Mouse (Mus musculus) left cerebral cortex, postnatal 4 days (tissue): ENCODE data around the gene Zfp385a. TPM values are rescaled to one million over a fixed set of nuclear protein-coding genes. Genes with fewer than 3 reads are reported as not detected.

Source experiments
- DNase-seq: peaks from one replicate; pipeline ENCODE4 v3.0.0-alpha.2; 2022
- intact Hi-C: fragments of 180-260 bp; cut with DNase I; formaldehyde crosslinking; loops from one replicate; pipeline ENCODE4 v1.15.1; 2025
- total RNA-seq, 2 experiments: library from RNA; stranded (reverse); gene quantifications; 2 replicates each; pipeline ENCODE4 v1.2.3; 2021

Zfp385a gene
- total RNA-seq, 2 experiments from 2014 or later: 47.8 to 52.7 TPM

- intact Hi-C loops: no loop called here
- no peak for DNase-seq
Observed at GRCm38 (mm10) chr15:103339166-103339960, 530 bp downstream of the Zfp385a start.

GRCm38 (mm10) chr15:103338829-103339165 is 1.1 kb downstream of the Zfp385a start:
- no peak for DNase-seq
- intact Hi-C loops: no loop called here

- intact Hi-C loops: no loop called here
- DNase-seq: no peak
Observed at GRCm38 (mm10) chr15:103336996-103337667, 2.8 kb downstream of the Zfp385a start.

GRCm38 (mm10) chr15:103335488-103336235 is 4.2 kb downstream of the Zfp385a start:
- DNase-seq: no peak
- intact Hi-C loops: no loop called here

- intact Hi-C loops: no loop called here
- no peak for DNase-seq
Observed at GRCm38 (mm10) chr15:103335040-103335439, 4.9 kb downstream of the Zfp385a start.

GRCm38 (mm10) chr15:103334194-103334593 is 5.7 kb downstream of the Zfp385a start:
- DNase-seq: no peak
- intact Hi-C loops: no loop called here

- intact Hi-C loops: no loop called here
- no peak for DNase-seq
Observed at GRCm38 (mm10) chr15:103333738-103334137, 6.2 kb downstream of the Zfp385a start.

GRCm38 (mm10) chr15:103333081-103333615 is 6.7 kb downstream of the Zfp385a start:
- no peak for DNase-seq
- intact Hi-C loops: no loop called here

- DNase-seq: peak; percentile 95
- intact Hi-C loops: no loop called here
Observed at GRCm38 (mm10) chr15:103323455-103324247, 16.2 kb downstream of the Zfp385a start.

GRCm38 (mm10) chr15:103323070-103323454 is 16.8 kb downstream of the Zfp385a start:
- intact Hi-C loops: no loop called here
- peak; percentile 77 for DNase-seq

- intact Hi-C loops: no loop called here
Observed at GRCm38 (mm10) chr15:103322396-103322795, 17.5 kb downstream of the Zfp385a start.

GRCm38 (mm10) chr15:103321076-103321475 is 18.8 kb downstream of the Zfp385a start:
- intact Hi-C loops: no loop called here
- peak; percentile 56 for DNase-seq

More at GRCm38 (mm10) chr15:103322396-103322795, 17.5 kb downstream of the Zfp385a start:
- DNase-seq: no peak

- intact Hi-C loops: no loop called here
- no peak for DNase-seq
Observed at GRCm38 (mm10) chr15:103318201-103318816, 21.6 kb downstream of the Zfp385a start.

GRCm38 (mm10) chr15:103317731-103318130 is 22.2 kb downstream of the Zfp385a start:
- intact Hi-C loops: no loop called here

GRCm38 (mm10) chr15:103317120-103317519 is 22.8 kb downstream of the Zfp385a start:
- no peak for DNase-seq
- intact Hi-C loops: no loop called here

More at GRCm38 (mm10) chr15:103317731-103318130, 22.2 kb downstream of the Zfp385a start:
- no peak for DNase-seq

GRCm38 (mm10) chr15:103315979-103316776 is 23.7 kb downstream of the Zfp385a start:
- DNase-seq: peak; percentile 10
- intact Hi-C loops: no loop called here

- intact Hi-C loops: no loop called here
- peak; percentile 84 for DNase-seq
Observed at GRCm38 (mm10) chr15:103315011-103315502, 24.8 kb downstream of the Zfp385a start.

- DNase-seq: no peak
- intact Hi-C loops: no loop called here
Observed at GRCm38 (mm10) chr15:103314181-103314580, 25.7 kb downstream of the Zfp385a start.
